Mouse (Mus musculus): ENCODE data around the gene Sh3bgrl. TPM values are rescaled to one million over a fixed set of nuclear protein-coding genes. Genes with fewer than 3 reads are reported as not detected.

Sh3bgrl gene
- polyA plus RNA-seq, 1 experiment from 2014 or later, result 159 TPM

DNA sequence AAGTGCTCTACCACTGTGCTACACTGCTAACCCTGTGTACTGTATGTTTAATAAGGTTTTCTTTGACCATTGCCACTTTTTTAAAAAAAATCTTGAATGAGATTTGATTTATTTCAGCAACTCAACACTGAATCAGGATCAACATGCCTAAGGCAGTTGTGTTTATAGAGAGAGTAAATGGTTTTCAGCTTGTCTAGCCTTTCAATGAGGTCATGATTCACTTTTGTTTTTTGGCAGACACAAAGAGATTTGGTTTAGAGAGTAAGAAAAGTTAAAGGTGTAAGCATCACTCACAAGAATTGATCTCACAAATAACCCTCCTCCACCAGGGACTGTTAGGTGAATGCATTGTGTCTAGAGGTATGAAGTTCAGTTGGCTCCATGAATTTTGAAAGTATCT lies 41.1 kb downstream of the Sh3bgrl start:
- no peak for DNase-seq (ENCODE audit: low spot score)
- no peak overlapping the region for H3K4me3 ChIP-seq (ENCODE audit: low read depth, low read length)
- H3K9ac ChIP-seq (replicated peaks; ENCODE audit: low read length), result no peak overlapping the region
- no peaks in the 10 kb centered on the region for H3K27me3 ChIP-seq (ENCODE audit: control insufficient read depth, insufficient read depth, low read length)
- H3K36me3 ChIP-seq (replicated peaks; ENCODE audit: control insufficient read depth, insufficient read depth, low read depth, low read length), result no peaks in the 10 kb centered on the region
- H3K4me2 ChIP-seq (ENCODE audit: low read depth, low read length), result no peak overlapping the region
- H3K27ac ChIP-seq (replicated peaks; ENCODE audit: low read depth, low read length), result no peak overlapping the region
- no peak for ATAC-seq (replicated peaks; ENCODE audit: insufficient number of reproducible peaks, low FRiP score, low TSS enrichment, low read depth)
- H3K9me3 ChIP-seq (replicated peaks; ENCODE audit: control insufficient read depth, low read length), result no peaks in the 10 kb centered on the region
- no peaks in the 10 kb centered on the region for H3K4me1 ChIP-seq (ENCODE audit: control insufficient read depth, insufficient read depth, low read length)

DNA sequence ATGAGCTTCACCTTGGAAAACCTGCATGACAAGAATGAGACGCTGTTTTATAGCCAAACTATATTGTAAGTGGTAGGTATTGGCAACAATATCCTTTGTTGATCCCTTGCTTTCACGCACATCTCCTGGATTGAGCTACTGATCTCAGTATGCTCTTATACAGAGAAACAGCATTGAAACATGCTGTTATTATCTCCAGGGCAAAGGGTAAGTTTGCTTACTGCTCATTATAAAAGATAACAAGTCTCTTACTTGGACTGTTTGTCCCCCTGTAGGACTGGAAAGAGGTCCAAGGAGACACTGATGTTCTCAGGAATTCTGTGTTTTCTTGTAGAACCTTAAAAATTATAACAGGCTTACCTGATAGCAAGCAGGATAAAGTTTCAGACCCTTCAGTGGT lies 41.7 kb downstream of the Sh3bgrl start:
- no peak overlapping the region for H3K4me2 ChIP-seq (ENCODE audit: low read depth, low read length)
- ATAC-seq (replicated peaks; ENCODE audit: insufficient number of reproducible peaks, low FRiP score, low TSS enrichment, low read depth) (no peak), DNase-seq (ENCODE audit: low spot score) (no peak)
- no peak overlapping the region for H3K27ac ChIP-seq (replicated peaks; ENCODE audit: low read depth, low read length)
- WGBS, result 87% methylated on average over 2 of the region's 2 CpGs
- H3K9me3 ChIP-seq (replicated peaks; ENCODE audit: control insufficient read depth, low read length), result no peaks in the 10 kb centered on the region
- H3K4me3 ChIP-seq (ENCODE audit: low read depth, low read length), result no peak overlapping the region
- no peaks in the 10 kb centered on the region for H3K27me3 ChIP-seq (ENCODE audit: control insufficient read depth, insufficient read depth, low read length)
- no peaks in the 10 kb centered on the region for H3K36me3 ChIP-seq (replicated peaks; ENCODE audit: control insufficient read depth, insufficient read depth, low read depth, low read length)
- no peaks in the 10 kb centered on the region for H3K4me1 ChIP-seq (ENCODE audit: control insufficient read depth, insufficient read depth, low read length)
- H3K9ac ChIP-seq (replicated peaks; ENCODE audit: low read length), result no peak overlapping the region

DNA sequence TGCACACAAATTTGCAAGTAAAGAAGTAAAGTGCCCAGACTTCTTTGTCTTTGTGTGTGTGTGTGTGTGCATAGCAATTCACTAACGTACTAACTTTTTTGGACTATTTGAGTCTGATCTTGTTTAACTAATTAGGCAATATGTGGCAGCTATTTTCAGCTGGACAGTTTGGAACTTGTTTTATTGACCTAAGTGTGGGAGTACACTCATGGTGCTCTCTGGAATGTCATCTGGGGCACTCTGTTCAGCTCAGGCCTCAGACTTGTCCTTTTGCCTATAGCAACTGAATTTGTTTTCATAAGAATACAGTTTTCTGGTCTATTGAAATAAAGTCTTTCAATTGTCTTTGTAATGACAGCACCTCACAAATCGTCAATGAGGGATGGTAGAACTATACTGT lies 42.1 kb downstream of the Sh3bgrl start:
- 65% methylated on average over 2 of the region's 2 CpGs for WGBS
- Histone ChIP-seq H3K4me3 (ENCODE audit: low read depth, low read length) (no peak overlapping the region), H3K27ac (replicated peaks; ENCODE audit: low read depth, low read length) (no peak overlapping the region), H3K36me3 (replicated peaks; ENCODE audit: control insufficient read depth, insufficient read depth, low read depth, low read length) (no peaks in the 10 kb centered on the region), H3K9me3 (replicated peaks; ENCODE audit: control insufficient read depth, low read length) (no peaks in the 10 kb centered on the region), H3K4me1 (ENCODE audit: control insufficient read depth, insufficient read depth, low read length) (no peaks in the 10 kb centered on the region), H3K27me3 (ENCODE audit: control insufficient read depth, insufficient read depth, low read length) (no peaks in the 10 kb centered on the region), H3K9ac (replicated peaks; ENCODE audit: low read length) (no peak overlapping the region), H3K4me2 (ENCODE audit: low read depth, low read length) (no peak overlapping the region)
- DNase-seq (ENCODE audit: low spot score) (no peak), ATAC-seq (replicated peaks; ENCODE audit: insufficient number of reproducible peaks, low FRiP score, low TSS enrichment, low read depth) (no peak)

DNA sequence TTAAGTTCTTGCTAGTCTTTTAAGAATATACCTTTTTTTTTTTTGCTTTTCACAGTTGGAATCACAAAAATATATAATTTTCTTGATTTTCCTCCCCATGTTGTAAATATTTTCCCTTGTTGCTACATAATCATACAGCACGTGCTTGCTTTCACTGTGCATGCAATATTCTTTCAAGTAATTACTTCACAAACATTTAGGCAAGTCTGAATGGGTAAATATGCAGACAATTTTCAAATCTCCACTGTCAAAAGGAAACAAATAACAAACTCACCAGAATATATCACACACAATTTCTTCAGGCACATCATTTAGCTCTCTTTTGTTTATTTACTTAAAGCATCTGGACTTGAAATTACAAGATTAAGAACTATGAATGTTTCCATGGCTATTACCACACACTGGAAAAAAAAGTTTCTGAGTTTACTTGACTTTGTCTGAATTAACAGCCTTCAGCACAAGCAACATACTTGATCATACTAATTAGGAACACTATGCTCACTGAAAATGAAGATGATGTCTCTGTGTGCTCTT lies 46.2 kb downstream of the Sh3bgrl start:
- ATAC-seq (replicated peaks; ENCODE audit: insufficient number of reproducible peaks, low FRiP score, low TSS enrichment, low read depth) (no peak), DNase-seq (ENCODE audit: low spot score) (no peak)
- Histone ChIP-seq H3K4me3 (ENCODE audit: low read depth, low read length) (no peak overlapping the region), H3K27me3 (ENCODE audit: control insufficient read depth, insufficient read depth, low read length) (no peaks in the 10 kb centered on the region), H3K36me3 (replicated peaks; ENCODE audit: control insufficient read depth, insufficient read depth, low read depth, low read length) (no peaks in the 10 kb centered on the region), H3K9me3 (replicated peaks; ENCODE audit: control insufficient read depth, low read length) (no peaks in the 10 kb centered on the region), H3K27ac (replicated peaks; ENCODE audit: low read depth, low read length) (no peak overlapping the region), H3K4me2 (ENCODE audit: low read depth, low read length) (no peak overlapping the region), H3K4me1 (ENCODE audit: control insufficient read depth, insufficient read depth, low read length) (no peaks in the 10 kb centered on the region), H3K9ac (replicated peaks; ENCODE audit: low read length) (no peak overlapping the region)
- WGBS, result 79% methylated on average over 1 of the region's 1 CpGs

DNA sequence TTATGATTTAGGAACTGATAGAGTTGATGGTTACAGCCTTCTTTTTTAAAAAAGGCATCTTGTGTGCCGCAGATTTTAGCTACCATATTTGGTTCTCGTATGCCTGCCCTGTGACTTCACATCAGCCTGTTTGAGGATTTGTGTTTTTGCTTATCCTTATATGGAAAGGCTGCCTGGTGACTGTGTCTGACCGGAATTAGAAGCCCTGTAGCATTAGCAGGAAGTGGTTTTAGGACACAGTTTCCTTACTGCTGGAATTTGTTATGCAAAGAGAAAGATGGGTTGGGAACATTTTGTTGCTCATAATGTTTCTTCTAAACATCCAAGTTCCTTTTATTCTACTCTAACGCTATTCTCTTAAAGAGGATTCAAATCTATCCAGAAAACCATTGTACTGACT lies 47.1 kb downstream of the Sh3bgrl start:
- 61% methylated on average over 4 of the region's 4 CpGs for WGBS

DNA sequence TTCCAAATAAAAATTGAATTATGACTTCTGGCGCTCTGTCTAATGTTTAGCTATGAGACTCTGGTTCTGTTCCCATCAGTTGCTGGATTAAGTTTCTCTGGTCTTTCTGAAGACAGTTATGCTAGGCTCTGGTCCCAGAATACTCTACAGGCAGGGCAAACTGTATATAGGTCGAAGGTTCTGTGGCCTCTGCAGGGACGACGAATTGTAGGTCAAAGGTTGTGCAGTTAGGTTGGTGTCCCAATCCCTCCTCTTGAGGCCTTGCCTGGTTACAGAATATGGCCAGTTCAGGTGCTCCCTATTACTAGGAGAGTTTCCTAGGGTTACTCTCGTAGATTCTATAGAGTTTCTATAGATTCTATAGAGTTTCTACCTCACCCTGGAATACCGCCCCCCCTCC lies 50.6 kb downstream of the Sh3bgrl start:
- Histone ChIP-seq H3K27me3 (ENCODE audit: control insufficient read depth, insufficient read depth, low read length) (no peaks in the 10 kb centered on the region), H3K9me3 (replicated peaks; ENCODE audit: control insufficient read depth, low read length) (no peaks in the 10 kb centered on the region), H3K9ac (replicated peaks; ENCODE audit: low read length) (no peak overlapping the region), H3K4me3 (ENCODE audit: low read depth, low read length) (no peak overlapping the region), H3K4me1 (ENCODE audit: control insufficient read depth, insufficient read depth, low read length) (no peaks in the 10 kb centered on the region), H3K27ac (replicated peaks; ENCODE audit: low read depth, low read length) (no peak overlapping the region), H3K4me2 (ENCODE audit: low read depth, low read length) (no peak overlapping the region), H3K36me3 (replicated peaks; ENCODE audit: control insufficient read depth, insufficient read depth, low read depth, low read length) (no peaks in the 10 kb centered on the region)
- no peak for ATAC-seq (replicated peaks; ENCODE audit: insufficient number of reproducible peaks, low FRiP score, low TSS enrichment, low read depth)
- DNase-seq (ENCODE audit: low spot score), result no peak
- 77% methylated on average over 6 of the region's 6 CpGs for WGBS

More for the DNA sequence above, 47.1 kb downstream of the Sh3bgrl start:
- Histone ChIP-seq H3K36me3 (replicated peaks; ENCODE audit: control insufficient read depth, insufficient read depth, low read depth, low read length) (no peaks in the 10 kb centered on the region), H3K27me3 (ENCODE audit: control insufficient read depth, insufficient read depth, low read length) (no peaks in the 10 kb centered on the region), H3K4me3 (ENCODE audit: low read depth, low read length) (no peak overlapping the region), H3K27ac (replicated peaks; ENCODE audit: low read depth, low read length) (no peak overlapping the region), H3K4me1 (ENCODE audit: control insufficient read depth, insufficient read depth, low read length) (no peaks in the 10 kb centered on the region), H3K4me2 (ENCODE audit: low read depth, low read length) (no peak overlapping the region), H3K9me3 (replicated peaks; ENCODE audit: control insufficient read depth, low read length) (no peaks in the 10 kb centered on the region), H3K9ac (replicated peaks; ENCODE audit: low read length) (no peak overlapping the region)
- ATAC-seq (replicated peaks; ENCODE audit: insufficient number of reproducible peaks, low FRiP score, low TSS enrichment, low read depth), result no peak
- no peak for DNase-seq (ENCODE audit: low spot score)

DNA sequence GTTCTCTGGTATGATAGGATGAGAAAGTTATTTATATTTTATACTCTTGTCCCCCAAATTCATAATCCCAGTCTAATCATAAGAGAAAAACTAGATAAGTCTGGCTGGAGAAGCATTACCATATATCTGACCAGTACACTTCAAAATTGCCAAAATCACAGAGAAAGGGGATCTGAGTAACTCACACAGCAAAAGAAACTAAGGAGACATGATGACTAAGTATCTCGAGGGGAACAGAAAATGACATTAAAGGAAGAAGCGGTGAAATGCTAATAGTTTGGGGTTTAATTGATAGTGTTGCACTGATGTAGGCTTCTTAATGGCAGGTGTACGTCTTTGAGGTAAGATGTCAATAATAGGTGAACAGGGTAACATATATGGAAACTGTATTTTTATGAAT lies 51.9 kb downstream of the Sh3bgrl start:
- no peaks in the 10 kb centered on the region for H3K9me3 ChIP-seq (replicated peaks; ENCODE audit: control insufficient read depth, low read length)
- H3K4me3 ChIP-seq (ENCODE audit: low read depth, low read length), result no peak overlapping the region
- no peak overlapping the region for H3K27ac ChIP-seq (replicated peaks; ENCODE audit: low read depth, low read length)
- no peaks in the 10 kb centered on the region for H3K27me3 ChIP-seq (ENCODE audit: control insufficient read depth, insufficient read depth, low read length)
- no peaks in the 10 kb centered on the region for H3K4me1 ChIP-seq (ENCODE audit: control insufficient read depth, insufficient read depth, low read length)
- no peak for DNase-seq (ENCODE audit: low spot score)
- 87% methylated on average over 3 of the region's 3 CpGs for WGBS
- no peak for ATAC-seq (replicated peaks; ENCODE audit: insufficient number of reproducible peaks, low FRiP score, low TSS enrichment, low read depth)
- no peak overlapping the region for H3K9ac ChIP-seq (replicated peaks; ENCODE audit: low read length)
- H3K36me3 ChIP-seq (replicated peaks; ENCODE audit: control insufficient read depth, insufficient read depth, low read depth, low read length), result no peaks in the 10 kb centered on the region
- no peak overlapping the region for H3K4me2 ChIP-seq (ENCODE audit: low read depth, low read length)

DNA sequence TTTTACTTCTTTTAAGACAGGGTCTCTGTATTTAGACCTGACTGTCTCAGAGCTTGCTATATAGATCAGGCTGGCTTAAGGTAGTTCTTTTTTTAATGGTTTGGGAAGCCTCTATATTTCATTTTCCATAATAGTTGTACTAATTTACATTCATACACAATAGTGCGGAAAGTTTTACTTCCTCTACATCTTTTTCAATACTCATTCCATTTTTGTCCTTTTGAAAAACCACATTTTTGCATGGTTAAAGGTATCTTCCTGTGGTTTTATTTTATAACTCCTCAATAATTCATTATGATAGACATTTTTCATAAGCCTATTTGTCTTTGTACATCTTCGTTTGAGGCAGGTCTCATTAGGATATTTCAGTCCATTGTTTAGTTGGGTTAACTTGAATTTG lies 56.1 kb downstream of the Sh3bgrl start:
- Histone ChIP-seq H3K9me3 (replicated peaks; ENCODE audit: control insufficient read depth, low read length) (no peaks in the 10 kb centered on the region), H3K27me3 (ENCODE audit: control insufficient read depth, insufficient read depth, low read length) (no peaks in the 10 kb centered on the region)
- WGBS, result 95% methylated on average over 2 of the region's 2 CpGs

More for the DNA sequence above, 56.1 kb downstream of the Sh3bgrl start:
- ATAC-seq (replicated peaks; ENCODE audit: insufficient number of reproducible peaks, low FRiP score, low TSS enrichment, low read depth) (no peak), DNase-seq (ENCODE audit: low spot score) (no peak)
- Histone ChIP-seq H3K4me2 (ENCODE audit: low read depth, low read length) (no peak overlapping the region), H3K36me3 (replicated peaks; ENCODE audit: control insufficient read depth, insufficient read depth, low read depth, low read length) (no peaks in the 10 kb centered on the region), H3K4me3 (ENCODE audit: low read depth, low read length) (no peak overlapping the region), H3K9ac (replicated peaks; ENCODE audit: low read length) (no peak overlapping the region), H3K27ac (replicated peaks; ENCODE audit: low read depth, low read length) (no peak overlapping the region), H3K4me1 (ENCODE audit: control insufficient read depth, insufficient read depth, low read length) (no peaks in the 10 kb centered on the region)
